Mouse (Mus musculus) bone marrow macrophage, adult 2 months (primary cell): ENCODE data around the gene Scn3a.

ENCODE experiments used
- CTCF ChIP-seq: IDR thresholded peaks from 2 replicates; pipeline ENCODE4 v1.5.1; 2012; ENCODE audit warnings: low read depth, mild to moderate bottlenecking, low read length, moderate library complexity
- POLR2A ChIP-seq: IDR thresholded peaks from 2 replicates; pipeline ENCODE4 v1.6.1; 2012; ENCODE audit warnings: mild to moderate bottlenecking, low read depth, low read length, borderline replicate concordance

DNA sequence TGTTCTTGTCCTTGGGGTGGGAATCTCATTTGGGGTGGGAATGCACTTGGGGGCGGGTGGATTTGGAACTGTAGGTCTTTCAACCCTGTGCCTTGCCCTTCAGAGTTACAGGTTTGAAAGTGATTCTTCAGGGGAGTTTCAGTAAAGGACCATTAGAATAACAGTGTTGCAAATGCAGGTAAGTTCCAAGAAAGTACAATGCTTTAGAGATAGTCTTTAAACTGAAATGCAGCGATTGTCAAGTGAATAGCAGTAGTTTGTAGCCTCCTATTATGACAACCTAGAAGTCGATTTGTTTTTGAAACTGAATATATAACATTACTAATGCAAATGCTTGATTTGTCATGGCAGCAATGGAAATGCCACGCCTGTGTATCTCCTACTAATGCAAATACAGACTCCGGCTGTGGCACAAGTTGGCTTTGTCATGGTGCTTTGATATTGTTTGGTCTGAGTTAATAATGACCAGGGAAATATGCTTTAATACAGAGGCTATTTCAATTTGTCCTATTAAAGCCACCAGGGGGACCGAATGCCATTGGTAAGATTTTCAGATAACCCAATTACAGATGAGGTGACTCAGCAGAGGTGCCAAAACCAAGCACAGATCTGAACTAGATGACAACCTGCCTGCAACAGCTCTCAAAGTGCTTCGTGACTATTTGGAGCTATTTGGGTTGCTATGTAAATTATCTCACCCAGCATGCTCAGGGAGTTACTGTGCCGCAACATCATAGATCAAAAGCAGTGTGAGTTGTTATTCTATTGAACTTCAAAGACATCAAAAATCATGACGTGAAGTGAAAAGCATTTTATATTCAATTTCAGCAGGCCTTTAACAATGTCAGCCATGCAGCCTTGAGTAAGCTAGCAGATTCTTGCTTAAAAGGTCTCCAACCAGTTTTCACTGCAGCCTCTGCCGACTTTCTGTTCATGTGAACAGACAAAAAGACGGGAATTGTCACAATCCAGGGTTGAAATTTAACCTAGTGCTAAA, 145.9 kb downstream of the Scn3a start:
- no peak for TF ChIP-seq CTCF
- TF ChIP-seq POLR2A = no peak
